Comparison of ENCODE assay signal across 17 mouse cellular contexts in genomic region chr10:20568630-20569029, GRCm38 (mm10).
DNase-seq lines count a peak whose midpoint lies in the region; ATAC-seq lines count a peak whose summit lies in the region.
"Had no signal": no experiment of that assay in that cellular context is flagged by ENCODE, and none has a peak within 500 bp of the region (broad histone marks: within the 10 kb centered on the region; RNA-seq: fewer than 3 reads in every experiment).

No protein-coding gene starts in this region.

- 0 out of 2 replicates have a peak overlapping the region, but pooled peaks have one; percentile 4 for H3K4me2 ChIP-seq in heart, embryonic 14.5 days (ENCODE audit: low read length)
- H3K4me2 ChIP-seq in midbrain, embryonic 14.5 days (ENCODE audit: low read length) = no peak overlapping the region
- no peak overlapping the region for H3K4me2 ChIP-seq in midbrain, embryonic 11.5 days
- H3K4me2 ChIP-seq: embryonic facial prominence, embryonic 13.5 days; forebrain, embryonic 12.5 days; hindbrain, embryonic 15.5 days; liver, embryonic 12.5 days; neural tube, embryonic 12.5 days had no signal

- H3K9ac ChIP-seq in heart, embryonic 14.5 days (ENCODE audit: low read length) = no peak overlapping the region
- no peak overlapping the region for H3K9ac ChIP-seq in midbrain, embryonic 14.5 days (replicated peaks; ENCODE audit: low read length)
- H3K9ac ChIP-seq in midbrain, embryonic 11.5 days (ENCODE audit: low read length) = no peak overlapping the region
- H3K9ac ChIP-seq: embryonic facial prominence, embryonic 13.5 days; forebrain, embryonic 12.5 days; hindbrain, embryonic 15.5 days; liver, embryonic 12.5 days; neural tube, embryonic 12.5 days had no signal

- 27% methylated on average over 6 of the region's 6 CpGs for WGBS in heart, embryonic 14.5 days
- 87% methylated on average over 6 of the region's 6 CpGs for WGBS in midbrain, embryonic 14.5 days
- 90% methylated on average over 6 of the region's 6 CpGs for WGBS in midbrain, embryonic 11.5 days

- no peaks in the 10 kb centered on the region for H3K36me3 ChIP-seq in heart, embryonic 14.5 days (ENCODE audit: control insufficient read depth, insufficient read depth, low read length)
- H3K36me3 ChIP-seq in midbrain, embryonic 14.5 days (ENCODE audit: control insufficient read depth, insufficient read depth, low read length) = no peaks in the 10 kb centered on the region
- no peaks in the 10 kb centered on the region for H3K36me3 ChIP-seq in midbrain, embryonic 11.5 days (ENCODE audit: control insufficient read depth, insufficient read depth, low read length)
- H3K36me3 ChIP-seq: embryonic facial prominence, embryonic 13.5 days; forebrain, embryonic 12.5 days; hindbrain, embryonic 15.5 days; liver, embryonic 12.5 days; neural tube, embryonic 12.5 days had no signal

- ATAC-seq in heart, embryonic 14.5 days (ENCODE audit: insufficient number of reproducible peaks, insufficient read depth, low FRiP score, low read depth) = peak; percentile 71
- ATAC-seq in midbrain, embryonic 14.5 days (ENCODE audit: low FRiP score, low TSS enrichment) = no peak
- ATAC-seq in midbrain, embryonic 11.5 days (ENCODE audit: low FRiP score) = no peak
- ATAC-seq: CD4-positive, CD25-positive, alpha-beta regulatory T cell, adult 4 months; liver, embryonic 12.5 days had no signal

- DNase-seq in heart, adult 18-20 months = no peak
- DNase-seq in kidney, adult 9 months = peak; percentile 33
- no peak for DNase-seq in kidney, postnatal 10 days
- peak; percentile 43 for DNase-seq in midbrain, embryonic 14.5 days
- no peak for DNase-seq in midbrain, embryonic 11.5 days (ENCODE audit: low spot score, missing footprints)
- no peak for DNase-seq in urinary bladder, adult 18-20 months (ENCODE audit: low spot score in 2 of 2)
- DNase-seq: cerebellum, adult 11 months; right cerebral cortex, postnatal 14 days; thymus, postnatal 25 days had no signal

- no peaks in the 10 kb centered on the region for H3K9me3 ChIP-seq in heart, embryonic 14.5 days (ENCODE audit: control insufficient read depth, low read length)
- no peaks in the 10 kb centered on the region for H3K9me3 ChIP-seq in midbrain, embryonic 14.5 days (ENCODE audit: control insufficient read depth, low read length)
- H3K9me3 ChIP-seq in midbrain, embryonic 11.5 days (ENCODE audit: control insufficient read depth, low read length) = no peaks in the 10 kb centered on the region
- H3K9me3 ChIP-seq: embryonic facial prominence, embryonic 13.5 days; forebrain, embryonic 12.5 days; hindbrain, embryonic 15.5 days; liver, embryonic 12.5 days; neural tube, embryonic 12.5 days had no signal

- H3K27me3 ChIP-seq in heart, embryonic 14.5 days (ENCODE audit: control insufficient read depth, insufficient read depth, low read length) = no peaks in the 10 kb centered on the region
- no peaks in the 10 kb centered on the region for H3K27me3 ChIP-seq in midbrain, embryonic 14.5 days (ENCODE audit: control insufficient read depth, insufficient read depth, low read length)
- no peaks in the 10 kb centered on the region for H3K27me3 ChIP-seq in midbrain, embryonic 11.5 days (ENCODE audit: control insufficient read depth, insufficient read depth, low read length)
- H3K27me3 ChIP-seq: embryonic facial prominence, embryonic 13.5 days; forebrain, embryonic 12.5 days; hindbrain, embryonic 15.5 days; liver, embryonic 12.5 days; neural tube, embryonic 12.5 days had no signal

- H3K4me1 ChIP-seq in heart, embryonic 14.5 days (ENCODE audit: control insufficient read depth in 2 of 2, insufficient read depth in 2 of 2, low read length in 2 of 2) = peaks cover 6 to 22% of the 10 kb centered on the region in 2 experiments
- no peaks in the 10 kb centered on the region for H3K4me1 ChIP-seq in midbrain, embryonic 14.5 days (ENCODE audit: control insufficient read depth, insufficient read depth, low read length)
- no peaks in the 10 kb centered on the region for H3K4me1 ChIP-seq in midbrain, embryonic 11.5 days (ENCODE audit: control insufficient read depth, insufficient read depth, low read length)
- H3K4me1 ChIP-seq: forebrain, embryonic 12.5 days; hindbrain, embryonic 15.5 days; liver, embryonic 12.5 days; neural tube, embryonic 12.5 days had no signal

- H3K4me3 ChIP-seq in heart, embryonic 14.5 days (ENCODE audit: control insufficient read depth in 1 of 2, insufficient read depth in 1 of 2, low read depth in 1 of 2, low read length in 2 of 2) = no peak overlapping the region
- H3K4me3 ChIP-seq in midbrain, embryonic 14.5 days (replicated peaks; ENCODE audit: low read depth, low read length) = no peak overlapping the region
- H3K4me3 ChIP-seq in midbrain, embryonic 11.5 days (ENCODE audit: low read depth, low read length) = no peak overlapping the region
- H3K4me3 ChIP-seq: embryonic facial prominence, embryonic 13.5 days; forebrain, embryonic 12.5 days; hindbrain, embryonic 15.5 days; liver, embryonic 12.5 days; neural tube, embryonic 12.5 days had no signal

- H3K27ac ChIP-seq in heart, embryonic 14.5 days (replicated peaks in 1 of 2; ENCODE audit: control insufficient read depth in 1 of 2, insufficient read depth in 1 of 2, low read depth in 2 of 2, low read length in 2 of 2) = 0 out of 4 replicates have a peak overlapping the region, but pooled peaks have one; percentile 8 to 39
- no peak overlapping the region for H3K27ac ChIP-seq in midbrain, embryonic 14.5 days (replicated peaks; ENCODE audit: low read depth, low read length)
- no peak overlapping the region for H3K27ac ChIP-seq in midbrain, embryonic 11.5 days (ENCODE audit: low read depth, low read length)
- H3K27ac ChIP-seq: embryonic facial prominence, embryonic 13.5 days; forebrain, embryonic 12.5 days; hindbrain, embryonic 15.5 days; kidney, postnatal 0 days; liver, embryonic 12.5 days; neural tube, embryonic 12.5 days had no signal

Comparison
In these comparisons a context has a peak if more than half of its experiments do, and no peak if none do; other contexts are left out.
1. DNase-seq: peak in kidney, adult 9 months (single experiment) and midbrain, embryonic 14.5 days (single experiment); none in heart, adult 18-20 months (0 of 2), kidney, postnatal 10 days (single experiment), midbrain, embryonic 11.5 days (single experiment) and urinary bladder, adult 18-20 months (0 of 2).
2. H3K27ac ChIP-seq: peak in heart, embryonic 14.5 days (2 of 2); none in midbrain, embryonic 14.5 days (single experiment) and midbrain, embryonic 11.5 days (single experiment).